Mouse (Mus musculus) CH12.LX (cell line): ENCODE results near the gene 2310002L09Rik.
"Not testable (repeated sequence)": the region's sequence is repeated elsewhere in the genome, so short reads cannot be mapped to it uniquely, and the experiment has no call there.

Experiments
- CTCF ChIP-seq, 2 experiments: IDR thresholded peaks in 1 of 2; conservative IDR thresholded peaks in 1 of 2; 2 replicates each; pipeline ENCODE4 v1.5.1; 2011 to 2012; ENCODE audit warnings: low read depth in 2 of 2, low read length in 2 of 2, improper control_type of control experiment in 1 of 2, inconsistent platforms in 1 of 2, mild to moderate bottlenecking in 1 of 2, moderate library complexity in 1 of 2
- EP300 ChIP-seq: IDR thresholded peaks from 2 replicates; pipeline ENCODE4 v1.6.1; 2011; ENCODE audit warnings: low read length, improper control_type of control experiment
- HCFC1 ChIP-seq: IDR thresholded peaks from 2 replicates; pipeline ENCODE4 v1.6.1; 2012; ENCODE audit warnings: low read depth, mild to moderate bottlenecking, inconsistent platforms, low read length, improper control_type of control experiment
- POLR2A ChIP-seq: IDR thresholded peaks from 2 replicates; pipeline ENCODE4 v1.6.1; 2011; ENCODE audit warnings: low read depth, mild to moderate bottlenecking, improper control_type of control experiment, low read length
- SIN3A ChIP-seq: IDR thresholded peaks from 2 replicates; pipeline ENCODE4 v1.6.1; 2012; ENCODE audit warnings: low read length, improper control_type of control experiment, inconsistent platforms

DNA sequence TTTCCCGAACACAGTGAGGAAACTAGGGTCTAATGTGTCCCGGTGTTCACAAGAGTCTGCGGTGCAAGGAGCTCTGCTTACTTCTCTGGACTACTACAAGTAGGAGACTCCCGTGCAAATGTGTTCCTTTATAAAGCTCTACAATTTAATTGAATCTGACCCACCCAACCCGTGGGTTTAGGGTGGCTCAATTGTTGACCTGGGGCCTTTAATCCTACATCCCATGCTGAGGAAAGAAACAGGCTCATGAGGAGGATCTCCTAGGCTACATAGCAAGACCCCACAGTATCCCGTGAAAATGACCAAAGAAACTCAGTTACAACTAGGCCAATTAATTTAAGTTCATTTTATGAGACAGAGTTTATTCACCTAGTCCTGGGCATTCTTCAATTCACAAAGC is 30.0 kb downstream of the 2310002L09Rik start, which contains the start of gene Gm11756:
- TF ChIP-seq HCFC1; POLR2A; CTCF (conservative IDR thresholded peaks at IDR 0.05 in 1 of 2, IDR thresholded peaks at IDR 0.05 in 1 of 2; ENCODE audit: low read depth in 2 of 2, low read length in 2 of 2); EP300; SIN3A: not testable (repeated sequence)
